Mouse (Mus musculus) spleen, adult 10 weeks (tissue): ENCODE measurements around the gene Fank1. TPM values are rescaled to one million over a fixed set of nuclear protein-coding genes. Genes with fewer than 3 reads are reported as not detected.

Source experiments
- polyA plus RNA-seq: library from polyadenylated mRNA; stranded (reverse); fragments of 350-450 nt; fragmentation: Illumina TruSeq; extraction: RNeasy Lipid Tissue Mini Kit (QIAGEN cat#74804); gene quantifications from one replicate; pipeline ENCODE4 v1.2.3, GENCODE M21; 2015; ENCODE audit warnings: low replicate concordance; ENCODE audit not compliant: insufficient read depth

The Fank1 gene
- not detected for polyA plus RNA-seq

DNA sequence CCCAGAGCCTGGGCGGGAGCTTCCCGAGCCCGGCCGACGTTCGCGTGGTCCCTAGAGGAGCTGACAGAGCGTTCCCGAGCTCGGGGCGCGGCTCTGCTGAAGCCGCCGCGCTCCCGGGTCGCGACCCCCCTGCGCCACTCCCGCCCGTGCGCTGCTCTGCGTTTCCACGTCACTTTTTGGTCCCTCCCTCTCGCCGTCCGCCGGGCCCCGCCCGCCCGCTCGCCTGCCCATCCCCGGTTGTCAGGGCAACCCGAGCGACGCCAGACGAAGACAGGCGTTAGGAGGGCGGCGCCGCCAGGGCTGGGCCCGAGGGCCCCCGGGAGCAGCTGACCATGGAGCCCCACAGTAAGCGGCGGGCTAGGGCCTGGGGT, at the start of gene Fank1:
Gene Fank1 (plus strand): TSS at position 236 of the 371 bp plus-strand sequence.

GRCm38 (mm10) chr7:133782717-133783435, 6.2 kb downstream of the Fank1 start, which contains the start of gene Dhx32:
Dhx32 (minus strand) TSS chr7:133782726.

Other genes with a start within 250 kb of the Fank1 start
- gene Tex36, start 174.7 kb upstream of the Fank1 start, polyA plus RNA-seq: not detected
- 40.8 TPM for gene Edrf1, start 139.3 kb upstream of the Fank1 start, polyA plus RNA-seq
- gene Mmp21, start 96.8 kb upstream of the Fank1 start, polyA plus RNA-seq: not detected
- 125 TPM for gene Bccip, start 67.5 kb upstream of the Fank1 start, polyA plus RNA-seq
- 33.1 TPM for gene Uros, start 66.8 kb upstream of the Fank1 start, polyA plus RNA-seq
- gene Dhx32, start 5.9 kb downstream of the Fank1 start, polyA plus RNA-seq: 17.0 TPM